Mouse (Mus musculus) 3T3-L1 (cell line): ENCODE data around the gene Tlr2.

Experiments used
- DNase-seq: peaks from one replicate; pipeline ENCODE4 v3.0.0-alpha.2; 2015; ENCODE audit warnings: low read depth, low spot score

The Tlr2 gene

GRCm38 (mm10) chr3:83828145-83828611 is 13.4 kb downstream of the Tlr2 start:
- peak; percentile 86 for DNase-seq

DNA sequence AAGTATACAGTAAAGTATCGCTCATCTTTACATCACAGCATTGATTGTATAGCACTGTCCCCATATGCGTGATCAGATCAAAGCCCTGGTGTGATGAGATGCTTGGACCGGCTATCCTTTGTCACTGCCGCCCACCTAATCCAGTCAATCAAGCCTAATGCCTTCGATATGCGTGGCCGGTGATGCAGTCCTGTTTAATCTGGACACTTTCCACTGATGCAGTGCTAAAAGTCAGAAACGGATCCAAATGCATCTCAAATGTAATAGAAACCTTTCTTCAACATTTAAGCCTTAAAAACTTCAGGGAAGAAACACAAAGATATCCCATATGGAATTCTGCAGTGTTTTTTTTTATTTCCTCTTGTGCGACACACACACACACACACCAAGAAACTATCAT is 13.9 kb downstream of the Tlr2 start:
- DNase-seq: peak; percentile 48

GRCm38 (mm10) chr3:83823774-83824173 is 17.8 kb downstream of the Tlr2 start:
- no peak for DNase-seq

GRCm38 (mm10) chr3:83816372-83816925 is 25.1 kb downstream of the Tlr2 start:
- no peak for DNase-seq

GRCm38 (mm10) chr3:83812863-83813262 is 28.7 kb downstream of the Tlr2 start:
- DNase-seq: no peak

GRCm38 (mm10) chr3:83811987-83812386 is 29.6 kb downstream of the Tlr2 start:
- no peak for DNase-seq

DNA sequence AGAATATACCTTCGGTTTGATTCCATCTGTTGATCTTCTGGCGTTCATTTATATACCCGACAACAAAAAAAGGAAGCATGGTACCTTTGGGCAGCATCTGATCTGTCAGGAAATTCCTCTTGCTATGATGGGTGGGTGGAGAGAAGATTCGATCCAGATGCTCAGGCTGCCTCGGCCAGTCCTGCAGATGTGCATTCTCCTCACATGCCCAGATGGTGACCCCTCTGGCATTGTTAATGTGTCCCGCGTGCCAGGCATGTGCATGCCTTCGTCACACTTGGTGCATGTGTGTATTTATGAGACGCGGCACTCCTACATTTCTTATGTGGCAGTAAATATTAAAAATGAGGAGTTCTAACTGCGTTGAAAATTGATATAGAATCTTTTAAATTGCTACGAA is 33.1 kb downstream of the Tlr2 start:
- DNase-seq: no peak

DNA sequence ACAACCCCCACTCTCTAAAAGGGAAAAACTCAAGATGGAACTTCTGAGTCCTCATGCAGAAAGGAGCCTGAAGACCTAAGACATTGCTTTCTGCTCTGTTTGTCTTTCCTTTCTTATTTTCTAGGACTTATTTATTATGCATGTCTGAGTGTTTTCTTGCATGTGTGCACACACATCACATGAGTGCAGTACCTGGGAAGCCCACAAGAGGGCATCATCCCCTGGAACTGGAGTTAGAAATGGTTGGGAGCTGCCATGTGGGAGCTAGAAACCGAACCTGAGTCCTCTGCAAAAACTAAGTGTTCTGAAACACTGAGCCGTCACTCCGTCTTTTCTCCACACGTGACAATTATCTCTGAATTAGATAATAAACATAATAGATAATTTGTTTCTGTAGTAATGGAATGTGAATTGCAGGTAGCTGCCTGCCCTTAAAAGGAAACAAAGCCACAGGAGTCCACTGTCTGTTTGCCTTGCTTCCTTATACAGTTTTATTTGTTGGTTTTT is 39.9 kb downstream of the Tlr2 start:
- peak; percentile 19 for DNase-seq

DNA sequence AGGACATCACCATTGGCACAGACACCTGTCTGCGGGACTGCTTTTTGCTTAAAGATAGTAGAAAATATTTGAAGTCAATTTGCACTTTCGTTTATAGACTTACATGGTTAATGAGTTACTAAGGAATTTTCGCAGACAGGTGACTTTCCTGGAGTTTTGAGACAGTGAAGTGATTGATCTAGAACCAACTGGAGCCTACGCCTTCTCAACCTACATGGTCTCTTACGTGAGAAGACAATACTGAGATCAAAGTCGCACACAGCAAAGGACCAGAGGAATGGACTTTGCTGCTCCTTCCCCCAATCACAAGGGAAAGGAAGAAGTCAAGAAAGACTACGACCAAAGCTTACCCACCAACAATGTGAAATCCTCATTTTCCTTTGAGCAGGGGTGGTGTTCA is 42.1 kb downstream of the Tlr2 start:
- DNase-seq: no peak

DNA sequence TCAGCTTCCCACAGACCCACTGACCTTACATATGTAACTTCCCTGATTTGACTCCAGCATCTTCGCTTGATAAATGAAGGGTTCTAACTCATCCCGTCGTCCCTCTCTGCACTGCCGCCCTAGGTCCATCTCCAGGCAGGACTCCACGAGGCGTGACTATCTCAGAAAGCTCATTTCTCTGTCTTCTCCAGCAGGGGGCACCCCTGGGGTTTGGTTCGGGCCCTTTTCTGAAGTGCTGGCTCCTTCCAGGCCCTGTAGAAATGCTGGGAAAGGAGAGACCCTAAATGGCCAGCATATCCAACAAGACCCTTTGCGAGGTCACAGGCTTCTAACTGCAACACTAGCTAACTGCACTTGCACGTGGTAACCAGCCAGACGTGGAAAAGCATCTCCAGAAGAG is 43.7 kb downstream of the Tlr2 start:
- peak; percentile 84 for DNase-seq

DNA sequence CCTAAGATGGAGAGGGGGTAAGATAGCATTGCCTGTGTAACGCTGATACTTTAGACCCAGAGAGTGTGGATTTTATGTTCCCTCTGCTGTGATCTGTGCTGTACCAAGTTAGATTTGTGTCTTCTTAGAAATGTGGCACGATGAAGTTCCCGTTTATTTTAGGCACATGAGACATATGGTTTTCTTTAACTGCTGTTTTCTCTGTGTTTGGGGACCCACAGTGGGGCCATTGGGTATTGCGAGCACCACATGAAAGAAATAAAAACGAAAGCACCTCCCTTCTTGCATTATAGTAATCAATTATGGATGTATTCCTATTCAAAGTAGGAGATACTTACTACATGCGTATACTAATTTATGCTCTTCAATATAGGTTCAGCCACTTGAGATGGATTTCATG is 44.5 kb downstream of the Tlr2 start:
- peak; percentile 60 for DNase-seq

GRCm38 (mm10) chr3:83791444-83791843 is 50.1 kb downstream of the Tlr2 start:
- no peak for DNase-seq

DNA sequence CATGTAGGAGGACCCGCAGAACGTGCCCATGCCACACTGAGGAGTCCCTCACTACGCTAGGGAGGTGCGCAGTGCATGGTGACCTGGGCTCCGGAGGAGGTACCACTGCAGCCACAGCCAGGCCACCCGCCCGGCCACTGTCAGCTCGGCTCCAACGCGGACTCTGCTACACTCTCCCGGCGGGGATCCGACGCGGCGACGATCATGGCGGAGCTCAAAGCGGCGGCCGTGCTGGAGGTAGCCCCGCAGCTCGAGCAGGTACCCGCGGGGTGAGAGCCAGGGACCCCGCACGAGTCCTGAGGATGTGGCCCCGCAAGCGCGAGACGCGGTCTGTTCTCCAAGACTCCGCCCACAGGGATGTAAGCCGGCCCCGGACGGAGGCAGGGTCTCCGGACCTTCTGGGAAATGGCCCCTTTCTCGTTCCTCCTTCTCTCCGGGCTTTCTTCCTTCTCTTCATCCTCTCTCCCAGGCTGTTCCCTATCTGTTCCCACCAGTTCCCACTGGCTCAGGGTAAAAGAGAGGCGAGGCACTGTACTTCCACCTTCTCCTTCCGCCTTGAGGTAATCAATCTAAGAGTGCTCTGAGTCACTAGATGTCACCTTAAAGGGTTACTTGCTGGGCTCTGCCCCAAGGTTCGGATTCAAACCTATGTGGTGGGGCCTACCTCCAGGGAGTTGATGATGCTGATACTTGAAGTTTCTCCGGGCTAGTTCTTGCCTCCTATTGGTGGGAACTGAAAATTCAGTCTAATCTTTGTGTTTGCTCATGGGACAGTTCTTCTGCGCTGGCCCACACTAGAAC is 51.7 kb downstream of the Tlr2 start:
- no peak for DNase-seq

DNA sequence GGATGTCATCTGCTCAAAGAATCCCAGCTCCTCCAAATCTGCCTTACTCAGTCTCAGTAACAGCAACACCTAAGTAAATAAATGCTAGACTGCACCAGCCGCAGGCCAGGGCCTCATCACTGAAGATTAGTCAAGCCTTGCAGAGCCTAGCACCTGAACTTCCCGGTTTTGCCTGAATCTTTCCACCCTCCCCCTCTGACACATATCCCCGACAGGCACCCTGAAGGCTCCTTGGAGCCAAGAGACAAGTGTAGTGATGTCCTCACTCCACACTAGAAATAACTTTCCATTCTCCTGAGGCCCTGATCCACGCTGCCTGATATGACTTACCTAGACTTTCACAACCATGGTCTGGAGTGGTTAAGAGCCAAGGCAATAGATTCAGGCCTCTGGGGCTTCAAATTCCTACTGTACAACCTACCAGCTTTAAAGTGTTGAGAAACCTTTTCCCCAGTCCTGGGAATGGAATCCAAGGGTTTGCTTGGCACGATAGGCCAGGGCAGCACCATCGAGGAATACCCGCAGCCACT is 53.7 kb downstream of the Tlr2 start:
- DNase-seq: no peak

GRCm38 (mm10) chr3:83787086-83787485 is 54.5 kb downstream of the Tlr2 start:
- no peak for DNase-seq
